Mouse (Mus musculus) c-Kit-positive CD71-positive TER-119-positive erythroid progenitor cells, embryonic 14.5 days (primary cell): ENCODE data around the gene Slc25a42.

Experiments
- DNase-seq: peaks from one replicate; pipeline ENCODE4 v3.0.0-alpha.2; 2013; ENCODE audit warnings: low spot score

The Slc25a42 gene

GRCm38 (mm10) chr8:70215092-70215491 is 3.0 kb upstream of the Slc25a42 start:
- DNase-seq: no peak

DNA sequence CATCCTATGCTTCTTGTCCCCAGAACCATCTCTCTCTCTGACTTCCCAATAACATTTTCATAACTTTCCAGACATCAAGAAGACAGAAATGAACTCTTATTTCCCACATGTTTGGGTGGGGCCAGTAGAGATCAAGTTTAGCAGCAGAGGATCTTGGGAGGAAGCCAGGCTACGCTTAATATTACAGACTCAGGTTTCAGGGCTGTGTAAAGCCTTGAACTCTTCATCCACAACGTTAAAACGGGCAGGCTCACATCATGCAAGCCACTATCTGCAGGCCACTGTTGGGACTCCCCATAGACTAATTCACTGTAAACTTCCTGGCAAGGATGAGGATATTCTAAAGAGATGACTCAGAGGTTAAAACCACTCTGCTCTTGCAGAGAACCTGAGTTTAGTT is 2.3 kb upstream of the Slc25a42 start:
- no peak for DNase-seq

GRCm38 (mm10) chr8:70211726-70212111 is 386 bp downstream of the Slc25a42 start:
- DNase-seq: peak; percentile 44

GRCm38 (mm10) chr8:70211275-70211674 is 830 bp downstream of the Slc25a42 start:
- DNase-seq: no peak

- no peak for DNase-seq
Measured at GRCm38 (mm10) chr8:70210538-70210937, 1.6 kb downstream of the Slc25a42 start.

DNA sequence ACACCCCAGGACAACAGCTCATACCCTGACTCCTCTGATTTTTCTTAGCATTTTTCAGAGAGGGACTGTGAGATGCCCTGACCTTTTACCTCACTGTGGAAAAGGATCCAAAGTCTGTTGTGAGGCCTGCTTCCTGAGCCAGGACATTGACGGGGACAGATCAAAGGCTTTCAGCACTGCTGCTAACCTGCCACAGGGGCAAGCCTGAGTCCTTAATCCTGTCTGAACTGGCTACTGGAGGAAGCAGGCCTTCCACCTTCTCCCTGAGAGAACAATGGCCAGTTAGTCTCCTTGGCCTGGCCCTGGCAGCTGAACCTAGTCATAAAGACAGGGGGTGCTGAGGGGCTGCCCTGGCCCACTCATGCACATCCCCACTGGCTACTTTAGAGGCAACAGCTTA is 4.0 kb downstream of the Slc25a42 start:
- DNase-seq: no peak

- no peak for DNase-seq
Measured at GRCm38 (mm10) chr8:70204757-70205156, 7.3 kb downstream of the Slc25a42 start.

DNA sequence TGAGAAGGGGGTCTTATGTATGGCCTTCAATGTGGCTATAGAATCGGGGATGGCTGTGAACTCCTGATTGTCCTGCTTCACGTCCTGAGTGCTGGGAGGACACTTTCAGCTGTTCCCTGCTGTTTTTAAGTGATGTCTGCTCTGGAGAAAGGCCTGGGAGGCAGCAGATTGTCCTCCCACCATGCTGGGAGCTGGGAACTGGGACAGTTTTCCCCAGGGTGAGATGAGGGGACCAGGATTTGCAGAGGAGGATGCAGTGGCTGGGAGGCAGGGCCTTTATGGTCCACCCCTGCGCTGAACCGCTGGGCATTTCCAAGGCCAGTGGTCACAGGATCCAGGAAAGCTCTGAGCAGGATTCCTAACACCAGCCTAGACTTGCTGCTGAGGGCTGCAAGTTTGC is 9.0 kb downstream of the Slc25a42 start:
- no peak for DNase-seq

DNA sequence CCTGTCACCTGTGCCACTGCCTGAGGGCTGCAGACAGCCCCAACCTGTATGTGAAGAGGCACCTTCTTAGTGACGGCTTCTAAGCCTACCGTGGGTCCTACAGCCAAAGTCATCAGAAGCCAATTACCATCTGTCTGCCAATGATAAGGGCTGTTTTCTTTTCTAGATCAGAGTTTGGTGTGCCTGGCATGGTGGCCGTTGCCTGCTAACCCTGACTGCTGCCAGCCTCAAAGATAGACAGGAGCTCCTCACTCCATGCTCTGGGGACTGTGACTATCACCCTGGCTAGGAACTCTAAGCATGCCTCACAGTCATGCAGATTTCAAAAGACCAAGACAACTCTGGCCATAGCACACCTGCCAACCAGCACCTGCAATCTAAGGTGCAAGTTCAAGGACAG is 10.7 kb downstream of the Slc25a42 start:
- DNase-seq: peak; percentile 82

- peak; percentile 57 for DNase-seq
Measured at GRCm38 (mm10) chr8:70200098-70200681, 11.9 kb downstream of the Slc25a42 start.

- DNase-seq: no peak
Measured at GRCm38 (mm10) chr8:70197603-70198002, 14.5 kb downstream of the Slc25a42 start.

DNA sequence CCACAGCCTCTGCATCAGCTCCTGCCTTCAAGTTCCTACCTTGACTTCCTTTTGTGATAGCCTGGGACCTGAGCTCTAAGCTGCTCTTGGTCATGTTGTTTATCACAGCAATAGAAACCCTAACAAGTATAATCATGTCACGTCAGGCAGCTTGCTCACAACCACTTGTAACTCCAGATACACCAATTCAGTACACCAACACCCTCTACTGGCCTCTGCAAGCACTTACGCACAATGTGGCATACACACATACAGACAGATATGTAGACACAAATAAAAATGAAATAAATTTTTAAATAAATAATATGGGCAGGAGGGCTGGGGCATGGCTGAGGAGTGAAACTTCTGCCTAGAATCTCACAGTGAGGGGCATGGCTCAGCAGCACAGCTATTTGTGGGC is 16.3 kb downstream of the Slc25a42 start:
- DNase-seq: no peak

DNA sequence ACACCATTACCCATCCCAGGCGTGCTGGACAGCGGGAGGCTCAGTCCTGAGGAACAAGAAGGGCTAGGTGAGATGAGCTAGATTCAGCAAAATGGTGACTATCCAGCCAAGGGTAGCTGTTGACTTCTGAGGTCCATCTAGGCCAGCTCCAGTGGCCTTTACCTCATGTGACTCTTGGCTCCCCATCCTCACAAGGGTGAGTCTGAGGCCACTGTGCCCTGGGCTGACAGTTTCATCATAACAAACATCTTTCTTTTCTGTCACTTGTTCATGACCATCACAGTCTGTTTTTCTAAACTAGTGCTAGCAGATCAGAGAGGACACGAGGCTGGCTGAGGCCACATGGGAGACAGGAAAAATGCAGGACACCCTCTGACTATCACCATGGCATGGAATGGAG is 17.9 kb downstream of the Slc25a42 start:
- no peak for DNase-seq

- no peak for DNase-seq
Measured at GRCm38 (mm10) chr8:70193238-70193637, 18.9 kb downstream of the Slc25a42 start.

DNA sequence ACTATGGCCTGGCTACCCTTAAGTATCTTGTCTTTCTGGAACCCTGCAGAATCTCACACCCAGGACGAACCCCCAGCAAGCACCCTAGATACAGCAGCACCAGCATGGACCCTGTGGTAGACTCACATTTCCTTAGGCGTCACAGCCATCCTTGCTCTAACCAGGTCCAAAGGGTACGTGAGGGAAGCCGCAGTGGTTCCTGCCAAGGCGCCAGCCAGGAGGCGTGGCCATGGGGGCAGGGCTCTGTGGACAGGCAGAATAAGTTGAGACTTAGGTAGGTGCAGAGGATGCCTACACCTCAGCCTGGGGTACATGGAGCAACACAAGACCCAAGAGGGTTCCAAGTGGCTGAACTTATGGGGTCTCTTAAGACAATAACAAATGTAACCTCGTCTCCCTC is 23.4 kb downstream of the Slc25a42 start:
- DNase-seq: no peak

- no peak for DNase-seq
Measured at GRCm38 (mm10) chr8:70183194-70183593, 28.9 kb downstream of the Slc25a42 start.

DNA sequence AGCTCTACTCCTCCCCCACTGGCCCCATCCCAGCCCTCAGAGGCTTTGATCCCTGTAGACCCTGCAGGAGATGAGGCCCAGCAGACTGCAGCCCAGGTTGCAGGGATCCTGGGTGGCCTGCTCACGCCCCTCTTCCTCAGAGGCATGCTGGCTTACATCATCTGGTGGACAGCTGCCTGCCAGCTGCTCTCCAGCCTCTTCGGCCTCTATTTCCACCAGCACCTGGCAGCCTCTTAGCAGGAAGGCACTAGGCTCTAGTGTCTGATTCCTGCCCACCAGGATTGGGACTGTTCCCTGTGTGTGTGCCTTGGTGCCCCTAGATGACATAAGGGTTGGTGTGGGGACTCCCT is 30.2 kb downstream of the Slc25a42 start:
- no peak for DNase-seq

DNA sequence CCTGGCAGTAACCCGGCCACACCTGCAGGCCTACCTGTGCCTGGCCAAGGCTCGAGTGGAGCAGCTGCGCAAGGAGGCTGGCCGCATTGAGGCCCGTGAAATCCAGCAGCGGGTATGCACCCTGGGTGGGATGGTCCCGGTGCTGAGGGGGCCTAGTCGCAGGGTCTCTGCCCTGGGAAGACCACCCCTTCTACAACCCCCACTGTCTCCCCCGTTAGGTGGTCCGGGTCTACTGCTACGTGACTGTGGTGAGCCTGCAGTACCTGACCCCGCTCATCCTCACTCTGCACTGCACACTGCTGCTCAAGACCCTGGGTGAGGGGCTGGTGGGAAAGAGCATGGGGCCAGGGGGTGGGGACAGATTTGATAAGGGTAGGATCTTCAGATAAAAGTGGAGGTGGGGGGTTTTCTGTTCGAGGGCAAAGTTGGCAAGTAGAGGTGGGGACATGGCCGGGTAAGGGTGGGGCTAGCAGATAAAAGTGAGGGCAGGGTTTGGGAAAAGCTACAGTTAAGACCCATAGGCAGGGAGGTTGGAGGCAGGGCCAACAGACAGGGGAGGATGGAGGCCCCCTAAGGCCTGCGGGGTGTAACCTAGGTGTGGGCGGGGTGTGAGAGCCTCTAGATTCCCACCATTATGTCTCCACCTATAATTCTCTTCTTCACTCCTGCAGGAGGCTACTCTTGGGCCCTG is 30.7 kb downstream of the Slc25a42 start:
- DNase-seq: peak; percentile 60

DNA sequence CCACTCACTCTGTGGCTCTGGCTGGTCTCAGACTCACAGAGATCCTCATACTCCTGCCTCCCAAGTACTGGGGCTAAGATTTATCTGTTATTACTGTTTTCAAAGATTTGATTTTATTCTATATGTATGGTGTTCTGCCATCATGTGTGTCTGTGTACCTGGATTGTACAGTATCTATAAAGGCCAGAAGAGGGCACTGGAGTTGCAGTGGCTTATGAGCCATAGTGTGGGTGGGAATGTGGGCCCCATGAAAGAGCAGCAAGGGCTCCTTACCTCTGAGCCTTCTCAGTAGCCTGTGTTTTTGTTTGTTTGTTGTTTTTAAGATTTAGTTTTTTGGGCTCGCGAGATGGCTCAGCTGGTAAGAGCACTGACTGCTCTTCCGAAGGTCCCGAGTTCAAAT is 33.0 kb downstream of the Slc25a42 start:
- DNase-seq: no peak

DNA sequence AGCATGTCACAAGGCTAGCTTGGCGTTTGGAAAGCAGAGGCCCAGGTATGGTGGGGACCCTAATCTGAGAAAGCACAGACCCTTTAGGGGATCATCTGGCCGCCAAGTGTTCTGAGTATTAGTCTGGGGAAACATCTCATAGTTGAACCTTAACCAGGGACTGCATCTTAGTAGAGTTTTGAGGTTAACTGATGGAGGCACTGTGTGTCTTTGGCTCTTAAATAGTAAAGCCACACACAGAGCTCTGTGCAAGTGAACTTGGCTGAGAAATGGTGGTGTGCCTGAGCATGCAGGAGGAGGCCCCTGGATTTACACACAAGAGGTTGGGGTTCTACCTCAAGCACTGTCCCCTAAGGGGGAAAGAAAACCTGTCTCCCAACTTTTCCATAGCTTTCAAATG is 33.9 kb downstream of the Slc25a42 start:
- DNase-seq: no peak

DNA sequence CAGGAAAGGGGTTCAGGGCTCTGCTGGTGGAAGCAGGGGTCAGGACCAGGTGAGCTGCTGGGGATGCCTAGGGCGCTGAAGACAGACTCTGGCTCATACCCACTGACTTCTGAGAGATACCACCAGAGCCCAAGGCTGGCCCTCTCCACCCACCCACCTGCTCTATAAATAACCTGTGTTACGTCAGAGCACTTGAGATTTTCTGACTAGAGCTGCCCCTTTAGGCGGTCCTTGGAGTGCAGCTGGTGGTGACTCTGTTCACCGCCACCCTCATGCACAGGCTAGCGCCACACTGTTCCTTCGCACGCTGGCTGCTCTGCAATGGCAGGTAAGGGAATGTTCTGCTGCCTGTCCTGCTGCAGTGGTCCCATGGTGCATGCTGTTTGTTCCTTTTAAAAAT is 38.0 kb downstream of the Slc25a42 start:
- DNase-seq: no peak

- no peak for DNase-seq
Measured at GRCm38 (mm10) chr8:70173320-70173719, 38.8 kb downstream of the Slc25a42 start.

DNA sequence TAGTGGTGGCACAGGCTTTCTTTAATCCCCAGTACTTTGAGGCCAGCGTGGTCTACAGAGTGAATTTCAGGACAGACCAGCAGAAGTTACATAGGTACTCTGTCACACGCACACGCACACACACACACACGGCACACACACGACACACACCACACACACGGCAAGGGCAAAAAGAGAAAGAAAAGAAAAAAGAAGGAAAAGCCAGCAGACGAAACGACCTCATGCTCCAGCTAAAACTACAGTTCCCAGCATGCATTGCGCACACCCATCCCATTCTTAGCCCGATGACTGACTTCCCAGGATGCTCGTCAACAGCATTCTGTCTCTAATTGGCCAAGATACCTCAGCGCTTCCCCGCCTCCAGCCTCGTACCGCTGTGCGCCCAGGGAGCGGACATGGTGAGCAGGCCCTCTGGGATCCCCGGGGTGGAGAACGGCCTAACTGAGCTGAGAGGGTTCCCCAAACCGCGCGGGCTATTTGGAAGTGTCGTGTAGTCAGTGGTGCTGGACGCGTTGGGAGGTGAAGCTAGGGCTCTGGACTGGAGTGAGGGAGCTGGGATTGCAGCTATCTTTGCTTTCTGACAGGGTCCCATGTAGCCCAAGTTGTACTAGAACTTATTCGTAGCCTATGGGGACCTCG is 39.9 kb downstream of the Slc25a42 start, which contains the start of gene Tmem161a:
Gene Tmem161a, plus strand, starts transcription at position 314 of the 639 bp plus-strand sequence.
- DNase-seq: peak; percentile 95

- no peak for DNase-seq
Measured at GRCm38 (mm10) chr8:70171240-70171639, 40.9 kb downstream of the Slc25a42 start.
